Mouse (Mus musculus): Measurements from ENCODE around the gene Txn2.
"Not testable (repeated sequence)": the region's sequence is repeated elsewhere in the genome, so short reads cannot be mapped to it uniquely, and the experiment has no call there.

DNA sequence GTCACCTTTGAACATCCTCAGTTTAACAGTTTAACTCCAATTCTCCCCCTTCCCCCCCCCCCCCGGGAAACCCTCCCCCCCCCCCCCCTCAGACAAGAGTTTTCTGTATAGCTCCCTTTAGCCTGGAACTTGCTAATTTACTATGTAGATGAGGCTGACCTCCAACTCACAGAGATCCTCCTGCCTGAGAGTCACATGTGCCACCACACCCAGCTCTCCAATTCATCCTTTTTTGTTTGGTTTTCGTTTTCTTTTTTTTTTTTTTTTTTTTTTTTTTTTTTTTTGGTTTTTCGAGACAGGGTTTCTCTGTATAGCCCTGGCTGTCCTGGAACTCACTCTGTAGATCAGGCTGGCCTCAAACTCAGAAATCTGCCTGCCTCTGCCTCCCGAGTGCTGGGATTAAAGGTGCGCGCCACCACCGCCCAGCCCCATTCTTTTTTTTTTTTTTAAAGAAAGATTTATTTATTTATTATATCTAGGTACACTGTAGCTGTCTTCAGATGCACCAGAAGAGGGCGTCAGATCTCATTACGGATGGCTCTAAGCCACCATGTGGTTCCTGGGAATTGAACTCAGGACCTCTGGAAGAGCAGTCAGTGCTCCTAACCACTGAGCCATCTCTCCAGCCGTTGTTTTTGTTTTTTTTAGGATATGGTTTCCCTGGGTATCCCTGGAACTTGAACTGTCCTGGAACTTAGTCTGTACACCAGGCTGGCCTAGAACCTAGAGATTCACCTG, 61.4 kb downstream of the Txn2 start:
- not testable (repeated sequence) for TF ChIP-seq CTCF, EP300 (IDR thresholded peaks at IDR 0.05; ENCODE audit: low read depth)

Measured in liver, embryonic 14.5 days (tissue).